Mouse (Mus musculus): ENCODE measurements around the gene Zcchc2. TPM values are rescaled to one million over a fixed set of nuclear protein-coding genes. Genes with fewer than 3 reads are reported as not detected.

Gene Zcchc2
- polyA plus RNA-seq, 1 experiment from 2014 or later, result 1.9 TPM

- Histone ChIP-seq H3K4me3 (ENCODE audit: low read depth, low read length) (no peak overlapping the region), H3K27ac (replicated peaks; ENCODE audit: low read depth, low read length) (no peak overlapping the region), H3K4me1 (ENCODE audit: control insufficient read depth, insufficient read depth, low read length) (no peaks in the 10 kb centered on the region), H3K27me3 (ENCODE audit: control insufficient read depth, insufficient read depth, low read length) (no peaks in the 10 kb centered on the region), H3K36me3 (replicated peaks; ENCODE audit: control insufficient read depth, insufficient read depth, low read depth, low read length) (no peaks in the 10 kb centered on the region), H3K4me2 (ENCODE audit: low read depth, low read length) (no peak overlapping the region), H3K9me3 (replicated peaks; ENCODE audit: control insufficient read depth, low read length) (no peaks in the 10 kb centered on the region), H3K9ac (replicated peaks; ENCODE audit: low read length) (no peak overlapping the region)
- WGBS, result 54% methylated on average over 6 of the region's 6 CpGs
- ATAC-seq (replicated peaks; ENCODE audit: insufficient number of reproducible peaks, low FRiP score, low TSS enrichment, low read depth) (no peak), DNase-seq (ENCODE audit: low spot score) (no peak)
These were observed 9.2 kb upstream of the Zcchc2 start for GRCm38 (mm10) chr1:105980849-105981610.

- no peaks in the 10 kb centered on the region for H3K4me1 ChIP-seq (ENCODE audit: control insufficient read depth, insufficient read depth, low read length)
- H3K9me3 ChIP-seq (replicated peaks; ENCODE audit: control insufficient read depth, low read length), result no peaks in the 10 kb centered on the region
- no peak overlapping the region for H3K4me3 ChIP-seq (ENCODE audit: low read depth, low read length)
- H3K36me3 ChIP-seq (replicated peaks; ENCODE audit: control insufficient read depth, insufficient read depth, low read depth, low read length), result no peaks in the 10 kb centered on the region
- DNase-seq (ENCODE audit: low spot score) (no peak), ATAC-seq (replicated peaks; ENCODE audit: insufficient number of reproducible peaks, low FRiP score, low TSS enrichment, low read depth) (no peak)
- no peak overlapping the region for H3K27ac ChIP-seq (replicated peaks; ENCODE audit: low read depth, low read length)
- WGBS, result 78% methylated on average over 6 of the region's 6 CpGs
- H3K27me3 ChIP-seq (ENCODE audit: control insufficient read depth, insufficient read depth, low read length), result no peaks in the 10 kb centered on the region
- H3K4me2 ChIP-seq (ENCODE audit: low read depth, low read length), result no peak overlapping the region
- H3K9ac ChIP-seq (replicated peaks; ENCODE audit: low read length), result no peak overlapping the region
These were observed 7.5 kb upstream of the Zcchc2 start for GRCm38 (mm10) chr1:105982496-105983364.

GRCm38 (mm10) chr1:105984172-105984571 is 6.0 kb upstream of the Zcchc2 start:
- DNase-seq (ENCODE audit: low spot score), result no peak
- WGBS, result 95% methylated on average over 3 of the region's 3 CpGs
- H3K27me3 ChIP-seq (ENCODE audit: control insufficient read depth, insufficient read depth, low read length), result no peaks in the 10 kb centered on the region
- no peak overlapping the region for H3K4me2 ChIP-seq (ENCODE audit: low read depth, low read length)
- H3K27ac ChIP-seq (replicated peaks; ENCODE audit: low read depth, low read length), result no peak overlapping the region
- H3K4me1 ChIP-seq (ENCODE audit: control insufficient read depth, insufficient read depth, low read length), result no peaks in the 10 kb centered on the region
- H3K4me3 ChIP-seq (ENCODE audit: low read depth, low read length), result no peak overlapping the region
- H3K36me3 ChIP-seq (replicated peaks; ENCODE audit: control insufficient read depth, insufficient read depth, low read depth, low read length), result no peaks in the 10 kb centered on the region
- H3K9me3 ChIP-seq (replicated peaks; ENCODE audit: control insufficient read depth, low read length), result no peaks in the 10 kb centered on the region
- no peak overlapping the region for H3K9ac ChIP-seq (replicated peaks; ENCODE audit: low read length)
- no peak for ATAC-seq (replicated peaks; ENCODE audit: insufficient number of reproducible peaks, low FRiP score, low TSS enrichment, low read depth)

- H3K4me1 ChIP-seq (ENCODE audit: control insufficient read depth, insufficient read depth, low read length), result peaks cover 3% of the 10 kb centered on the region; the same call in 1 of the 2 replicates
- no peaks in the 10 kb centered on the region for H3K9me3 ChIP-seq (replicated peaks; ENCODE audit: control insufficient read depth, low read length)
- H3K4me3 ChIP-seq (ENCODE audit: low read depth, low read length), result no peak overlapping the region
- DNase-seq (ENCODE audit: low spot score) (no peak), ATAC-seq (replicated peaks; ENCODE audit: insufficient number of reproducible peaks, low FRiP score, low TSS enrichment, low read depth) (no peak)
- 60% methylated on average over 3 of the region's 3 CpGs for WGBS
- no peaks in the 10 kb centered on the region for H3K27me3 ChIP-seq (ENCODE audit: control insufficient read depth, insufficient read depth, low read length)
- no peak overlapping the region for H3K9ac ChIP-seq (replicated peaks; ENCODE audit: low read length)
- no peak overlapping the region for H3K4me2 ChIP-seq (ENCODE audit: low read depth, low read length)
- H3K36me3 ChIP-seq (replicated peaks; ENCODE audit: control insufficient read depth, insufficient read depth, low read depth, low read length), result no peaks in the 10 kb centered on the region
- H3K27ac ChIP-seq (replicated peaks; ENCODE audit: low read depth, low read length), result no peak overlapping the region
These were observed 2.0 kb upstream of the Zcchc2 start for GRCm38 (mm10) chr1:105988171-105988570.

- no peaks in the 10 kb centered on the region for H3K9me3 ChIP-seq (replicated peaks; ENCODE audit: control insufficient read depth, low read length)
- no peak for DNase-seq (ENCODE audit: low spot score)
- peak overlapping the region; percentile 62; the same call in 1 of the 2 replicates for H3K4me3 ChIP-seq (ENCODE audit: low read depth, low read length)
- H3K4me1 ChIP-seq (ENCODE audit: control insufficient read depth, insufficient read depth, low read length), result peaks cover 5% of the 10 kb centered on the region; the same call in 1 of the 2 replicates
- H3K36me3 ChIP-seq (replicated peaks; ENCODE audit: control insufficient read depth, insufficient read depth, low read depth, low read length), result no peaks in the 10 kb centered on the region
- peak overlapping the region; percentile 76 for H3K4me2 ChIP-seq (ENCODE audit: low read depth, low read length)
- H3K27ac ChIP-seq (replicated peaks; ENCODE audit: low read depth, low read length), result no peak overlapping the region
- no peak overlapping the region for H3K9ac ChIP-seq (replicated peaks; ENCODE audit: low read length)
- no peak for ATAC-seq (replicated peaks; ENCODE audit: insufficient number of reproducible peaks, low FRiP score, low TSS enrichment, low read depth)
- 79% methylated on average over 14 of the region's 14 CpGs for WGBS
- H3K27me3 ChIP-seq (ENCODE audit: control insufficient read depth, insufficient read depth, low read length), result no peaks in the 10 kb centered on the region
These were observed 1.1 kb upstream of the Zcchc2 start for GRCm38 (mm10) chr1:105988903-105989639.

GRCm38 (mm10) chr1:105989640-105989984 is 594 bp upstream of the Zcchc2 start:
- no peaks in the 10 kb centered on the region for H3K9me3 ChIP-seq (replicated peaks; ENCODE audit: control insufficient read depth, low read length)
- no peak overlapping the region for H3K27ac ChIP-seq (replicated peaks; ENCODE audit: low read depth, low read length)
- no peaks in the 10 kb centered on the region for H3K27me3 ChIP-seq (ENCODE audit: control insufficient read depth, insufficient read depth, low read length)
- peak; percentile 7 for ATAC-seq (replicated peaks; ENCODE audit: insufficient number of reproducible peaks, low FRiP score, low TSS enrichment, low read depth)
- H3K4me1 ChIP-seq (ENCODE audit: control insufficient read depth, insufficient read depth, low read length), result peaks cover 5% of the 10 kb centered on the region; the same call in 1 of the 2 replicates
- H3K4me3 ChIP-seq (ENCODE audit: low read depth, low read length), result peak overlapping the region; percentile 62
- H3K9ac ChIP-seq (replicated peaks; ENCODE audit: low read length), result peak overlapping the region; percentile 39
- peak overlapping the region; percentile 76 for H3K4me2 ChIP-seq (ENCODE audit: low read depth, low read length)
- 2% methylated on average over 13 of the region's 13 CpGs for WGBS
- no peaks in the 10 kb centered on the region for H3K36me3 ChIP-seq (replicated peaks; ENCODE audit: control insufficient read depth, insufficient read depth, low read depth, low read length)
- peak; percentile 18 for DNase-seq (ENCODE audit: low spot score)

- Histone ChIP-seq H3K27ac (replicated peaks; ENCODE audit: low read depth, low read length) (peak overlapping the region; percentile 85), H3K4me2 (ENCODE audit: low read depth, low read length) (peak overlapping the region; percentile 97), H3K4me3 (ENCODE audit: low read depth, low read length) (peak overlapping the region; percentile 62), H3K36me3 (replicated peaks; ENCODE audit: control insufficient read depth, insufficient read depth, low read depth, low read length) (no peaks in the 10 kb centered on the region), H3K4me1 (ENCODE audit: control insufficient read depth, insufficient read depth, low read length) (peaks cover 5% of the 10 kb centered on the region; the same call in 1 of the 2 replicates), H3K9me3 (replicated peaks; ENCODE audit: control insufficient read depth, low read length) (no peaks in the 10 kb centered on the region), H3K9ac (replicated peaks; ENCODE audit: low read length) (peak overlapping the region; percentile 81), H3K27me3 (ENCODE audit: control insufficient read depth, insufficient read depth, low read length) (no peaks in the 10 kb centered on the region)
- 0 out of 2 replicates have a peak, but pooled peaks have one; percentile 6 for ATAC-seq (replicated peaks; ENCODE audit: insufficient number of reproducible peaks, low FRiP score, low TSS enrichment, low read depth)
- under 1% methylated on average over 72 of the region's 104 CpGs for WGBS
- DNase-seq (ENCODE audit: low spot score), result peak; percentile 63
These were observed 930 bp downstream of the Zcchc2 start for GRCm38 (mm10) chr1:105990911-105991761.

All from embryonic facial prominence, embryonic 11.5 days (tissue).